Mouse (Mus musculus) G1E (cell line): ENCODE measurements around the gene Fgfr3.

ENCODE experiments used
- CTCF ChIP-seq: IDR thresholded peaks from 2 replicates; pipeline ENCODE4 v1.5.1; 2012; ENCODE audit warnings: low read depth, low read length, inconsistent platforms, mixed read lengths
- GATA1 ChIP-seq: IDR thresholded peaks from 2 replicates; pipeline ENCODE4 v1.6.1; 2012; ENCODE audit warnings: borderline replicate concordance, low read length, inconsistent platforms, mixed read lengths
- POLR2AphosphoS5 ChIP-seq: IDR thresholded peaks from 2 replicates; pipeline ENCODE4 v1.6.1; 2012; ENCODE audit warnings: low read depth, low read length, inconsistent platforms; ENCODE audit not compliant: insufficient replicate concordance

DNA sequence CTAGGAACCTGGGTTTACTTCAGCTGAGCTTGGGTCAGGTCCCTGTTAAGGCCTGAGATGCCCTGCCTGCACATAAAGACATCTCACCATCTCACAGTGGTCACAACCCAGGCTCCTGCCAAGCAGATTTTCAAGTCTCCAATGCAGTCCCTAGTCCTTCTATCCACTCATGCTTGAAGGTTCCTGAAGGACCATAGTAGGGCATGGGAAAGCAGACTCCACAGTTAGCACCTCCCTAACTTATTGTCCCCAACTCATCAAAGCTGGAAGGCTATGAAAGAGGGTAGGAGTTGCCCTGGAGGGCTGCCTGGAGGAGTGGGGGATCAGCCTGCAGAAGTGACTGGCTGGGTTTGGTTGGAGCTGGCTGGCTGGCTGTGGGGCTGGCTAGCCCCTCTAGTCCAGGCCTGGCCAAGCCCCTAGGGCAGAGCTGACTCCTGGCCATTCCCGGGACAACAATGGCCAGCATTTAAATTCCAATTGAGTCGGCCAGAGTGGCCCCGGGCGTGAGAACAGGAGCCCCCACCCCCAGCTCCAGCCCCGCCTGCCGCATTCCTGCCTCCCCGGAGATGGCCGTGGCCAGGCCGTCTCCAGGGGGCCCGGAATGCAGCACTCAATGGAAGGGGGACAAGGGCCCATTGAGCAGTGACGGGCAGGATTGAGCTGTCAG is 16.4 kb upstream of the Fgfr3 start:
- TF ChIP-seq CTCF (no peak), GATA1 (no peak), POLR2AphosphoS5 (no peak)
